Mouse (Mus musculus) stomach, adult 2 months (tissue): ENCODE data around the gene Dkkl1. TPM values are rescaled to one million over a fixed set of nuclear protein-coding genes. Genes with fewer than 3 reads are reported as not detected.

Experiments used
- polyA plus RNA-seq: library from polyadenylated mRNA; depleted of rRNA; stranded (reverse); fragments of >200 nt; gene quantifications from 2 replicates; pipeline ENCODE4 v1.2.3, GENCODE M21; 2012; rRNA removed

Dkkl1 gene
- polyA plus RNA-seq: 12.6 and 13.9 TPM in 2 replicates

GRCm38 (mm10) chr7:45211851-45212251 is at the start of gene Dkkl1:
Dkkl1 (minus strand) TSS chr7:45212147.

GRCm38 (mm10) chr7:45240633-45241388 is 28.9 kb upstream of the Dkkl1 start, which contains the start of gene Slc6a16:
Slc6a16 (plus strand) TSS chr7:45241085.

GRCm38 (mm10) chr7:45238723-45239496 is 27.0 kb upstream of the Dkkl1 start, which contains the start of gene Cd37:
Cd37 (minus strand) TSS chr7:45239115.

GRCm38 (mm10) chr7:45215673-45216441 is 3.9 kb upstream of the Dkkl1 start, which contains the start of gene Tead2:
Tead2 (plus strand) TSS chr7:45215753.

GRCm38 (mm10) chr7:45204380-45205143 is 7.4 kb downstream of the Dkkl1 start, which contains the start of gene Ccdc155:
Ccdc155 (minus strand) TSS chr7:45204892.

GRCm38 (mm10) chr7:45180896-45181477 is 31.0 kb downstream of the Dkkl1 start, which contains the start of gene Pth2:
Pth2 (plus strand) TSS chr7:45180995.

GRCm38 (mm10) chr7:45179469-45179868 is 32.5 kb downstream of the Dkkl1 start, which contains the start of gene Gfy:
Gfy (minus strand) TSS chr7:45179569.

GRCm38 (mm10) chr7:45163735-45164490 is 48.0 kb downstream of the Dkkl1 start, which contains the start of gene Slc17a7:
Slc17a7 (plus strand) TSS chr7:45163949.

Other genes with a start within 250 kb of the Dkkl1 start
- gene Cpt1c, start 237.3 kb downstream of the Dkkl1 start, polyA plus RNA-seq: 8.3 and 10.7 TPM in 2 replicates
- 35.4 and 37.3 TPM in 2 replicates for gene Prmt1, start 225.6 kb downstream of the Dkkl1 start, polyA plus RNA-seq
- gene Irf3, start 214.5 kb downstream of the Dkkl1 start, polyA plus RNA-seq: 42.0 and 48.4 TPM in 2 replicates
- 15.0 and 16.7 TPM in 2 replicates for gene Bcl2l12, start 213.4 kb downstream of the Dkkl1 start, polyA plus RNA-seq
- 39.9 and 41.0 TPM in 2 replicates for gene Scaf1, start 195.8 kb downstream of the Dkkl1 start, polyA plus RNA-seq
- gene Rras, start 194.2 kb downstream of the Dkkl1 start, polyA plus RNA-seq: 83.5 and 105 TPM in 2 replicates
- gene Prr12, start 159.3 kb downstream of the Dkkl1 start, polyA plus RNA-seq: 6.7 and 6.9 TPM in 2 replicates
- 34.9 and 38.4 TPM in 2 replicates for gene Nosip, start 149.7 kb downstream of the Dkkl1 start, polyA plus RNA-seq
- 87.1 and 134 TPM in 2 replicates for gene Prrg2, start 149.5 kb downstream of the Dkkl1 start, polyA plus RNA-seq
- gene Rcn3, start 119.9 kb downstream of the Dkkl1 start, polyA plus RNA-seq: 91.6 and 110 TPM in 2 replicates
- 25.6 and 32.7 TPM in 2 replicates for gene Fcgrt, start 108.3 kb downstream of the Dkkl1 start, polyA plus RNA-seq
- gene Rps11, start 87.7 kb downstream of the Dkkl1 start, polyA plus RNA-seq: 64.2 and 69.2 TPM in 2 replicates
- 383 and 516 TPM in 2 replicates for gene Rpl13a, start 83.4 kb downstream of the Dkkl1 start, polyA plus RNA-seq
- gene Gm45713, start 75.9 kb downstream of the Dkkl1 start, polyA plus RNA-seq: 0.29 TPM in 1 of 2 replicates, not detected in the other
- gene Flt3l, start 75.7 kb downstream of the Dkkl1 start, polyA plus RNA-seq: 13.0 and 17.0 TPM in 2 replicates
- 20.8 and 21.0 TPM in 2 replicates for gene Pih1d1, start 57.8 kb downstream of the Dkkl1 start, polyA plus RNA-seq
- gene Aldh16a1, start 57.6 kb downstream of the Dkkl1 start, polyA plus RNA-seq: 28.8 and 40.0 TPM in 2 replicates
- 0.02 TPM in 1 of 2 replicates, not detected in the other for gene Slc17a7, start 48.2 kb downstream of the Dkkl1 start, polyA plus RNA-seq
- gene Gfy, start 32.6 kb downstream of the Dkkl1 start, polyA plus RNA-seq: 0.05 TPM in 1 of 2 replicates, not detected in the other
- not detected in 2 replicates for gene Pth2, start 31.2 kb downstream of the Dkkl1 start, polyA plus RNA-seq
- gene Ccdc155, start 7.3 kb downstream of the Dkkl1 start, polyA plus RNA-seq: 0.10 TPM in 1 of 2 replicates, not detected in the other
- 10.2 and 10.8 TPM in 2 replicates for gene Tead2, start 3.6 kb upstream of the Dkkl1 start, polyA plus RNA-seq
- gene Cd37, start 27.0 kb upstream of the Dkkl1 start, polyA plus RNA-seq: 6.6 and 13.4 TPM in 2 replicates
- 0.04 TPM in 1 of 2 replicates, not detected in the other for gene Slc6a16, start 28.9 kb upstream of the Dkkl1 start, polyA plus RNA-seq
- gene Slc6a21, start 65.4 kb upstream of the Dkkl1 start, polyA plus RNA-seq: not detected in 2 replicates
- gene Trpm4, start 121.6 kb upstream of the Dkkl1 start, polyA plus RNA-seq: 50.9 and 54.1 TPM in 2 replicates
- 0.43 and 1.2 TPM in 2 replicates for gene Hrc, start 123.1 kb upstream of the Dkkl1 start, polyA plus RNA-seq
- 14.7 and 20.9 TPM in 2 replicates for gene Ppfia3, start 154.9 kb upstream of the Dkkl1 start, polyA plus RNA-seq
- 3.8 and 4.1 TPM in 2 replicates for gene Lin7b, start 158.4 kb upstream of the Dkkl1 start, polyA plus RNA-seq
- 79.4 and 100 TPM in 2 replicates for gene Snrnp70, start 183.6 kb upstream of the Dkkl1 start, polyA plus RNA-seq
- 1.2 and 1.9 TPM in 2 replicates for gene Kcna7, start 193.5 kb upstream of the Dkkl1 start, polyA plus RNA-seq
- 0.84 and 0.85 TPM in 2 replicates for gene Ntf5, start 201.5 kb upstream of the Dkkl1 start, polyA plus RNA-seq
- 0.16 and 0.27 TPM in 2 replicates for gene Lhb, start 208.7 kb upstream of the Dkkl1 start, polyA plus RNA-seq
- gene Gys1, start 222.7 kb upstream of the Dkkl1 start, polyA plus RNA-seq: 22.4 and 23.8 TPM in 2 replicates
- gene Ruvbl2, start 225.9 kb upstream of the Dkkl1 start, polyA plus RNA-seq: 27.7 and 27.9 TPM in 2 replicates
- gene Ftl1, start 247.7 kb upstream of the Dkkl1 start, polyA plus RNA-seq: 4,280 and 5,118 TPM in 2 replicates